Mouse (Mus musculus) kidney, adult 2 months (tissue): ENCODE measurements around the gene Celsr3. TPM values are rescaled to one million over a fixed set of nuclear protein-coding genes. Genes with fewer than 3 reads are reported as not detected.

Source experiments
- DNase-seq: peaks from one replicate; pipeline ENCODE4 v3.0.0; 2021
- H3K27ac ChIP-seq: fragments of 200-500 bp; 2 replicates; pipeline ENCODE4 v1.5.1; 2012; ENCODE audit warnings: low read depth, low read length, control low read depth, inconsistent platforms; ENCODE audit not compliant: insufficient read depth
- H3K27me3 ChIP-seq: fragments of 200-500 bp; replicated peaks from 2 replicates; pipeline ENCODE4 v1.6.1; 2012; ENCODE audit warnings: mild to moderate bottlenecking, moderate library complexity, low read length, inconsistent platforms; ENCODE audit not compliant: control insufficient read depth, insufficient read depth
- H3K36me3 ChIP-seq: fragments of 200-500 bp; 2 replicates; pipeline ENCODE4 v1.6.1; 2012; ENCODE audit warnings: mild to moderate bottlenecking, moderate library complexity, low read length, inconsistent platforms; ENCODE audit not compliant: control insufficient read depth, insufficient read depth
- H3K4me1 ChIP-seq: fragments of 200-500 bp; 2 replicates; pipeline ENCODE4 v1.6.1; 2011; ENCODE audit warnings: low read length; ENCODE audit not compliant: control insufficient read depth, insufficient read depth
- H3K4me3 ChIP-seq: fragments of 200-500 bp; 2 replicates; pipeline ENCODE4 v1.5.1; 2011; ENCODE audit warnings: mild to moderate bottlenecking, low read depth, low read length, control low read depth; ENCODE audit not compliant: insufficient read depth
- CTCF ChIP-seq: fragments of 200-500 bp; conservative IDR thresholded peaks from 2 replicates; pipeline ENCODE4 v1.5.1; 2011; ENCODE audit warnings: low read depth, mild to moderate bottlenecking, control low read depth, low read length, moderate library complexity, mixed read lengths; ENCODE audit not compliant: insufficient read depth, insufficient read length
- POLR2A ChIP-seq: fragments of 200-500 bp; IDR thresholded peaks from one replicate; pipeline ENCODE4 v1.6.1; 2011; ENCODE audit warnings: low read depth, low read length, control low read depth
- WGBS: fragments of 180-500 bp; shearing (Covaris S2); methylation state at CpG from one replicate; pipeline ENCODE4 v1.1.7; 2018; 5-methylcytosine and 5-hydroxymethylcytosine counted together
- polyA plus RNA-seq: library from polyadenylated mRNA; depleted of rRNA; stranded (reverse); fragments of >200 nt; gene quantifications from 2 replicates; pipeline ENCODE4 v1.2.3, GENCODE M21; 2012

The Celsr3 gene
- polyA plus RNA-seq, 1 experiment, result 0.19 TPM

- H3K36me3 ChIP-seq, result peaks cover 6% of the 10 kb centered on the region; the same call in 1 of the 2 replicates
- peak; percentile 82 for DNase-seq
- TF ChIP-seq POLR2A, result no peak
- TF ChIP-seq CTCF, result no peak
- 28% methylated on average over 2 of the region's 2 CpGs for WGBS
- H3K27ac ChIP-seq, result peak overlapping the region; percentile 91
- no peaks in the 10 kb centered on the region for H3K27me3 ChIP-seq
- H3K4me1 ChIP-seq, result peaks cover 46% of the 10 kb centered on the region
- H3K4me3 ChIP-seq, result no peak overlapping the region
These were observed 30.8 kb upstream of the Celsr3 start for GRCm38 (mm10) chr9:108795281-108795680.

GRCm38 (mm10) chr9:108795762-108796161 lies 30.4 kb upstream of the Celsr3 start:
- DNase-seq, result peak; percentile 90

GRCm38 (mm10) chr9:108796351-108796981 lies 29.7 kb upstream of the Celsr3 start:
- H3K27me3 ChIP-seq, result no peaks in the 10 kb centered on the region
- H3K4me1 ChIP-seq, result peaks cover 38% of the 10 kb centered on the region
- no peak for TF ChIP-seq CTCF
- no peak for TF ChIP-seq POLR2A
- H3K36me3 ChIP-seq, result peaks cover 8% of the 10 kb centered on the region; the same call in 1 of the 2 replicates
- 44% methylated on average over 4 of the region's 4 CpGs for WGBS
- DNase-seq, result peak; percentile 44
- peak overlapping the region; percentile 54 for H3K4me3 ChIP-seq
- peak overlapping the region; percentile 50 for H3K27ac ChIP-seq

More at GRCm38 (mm10) chr9:108795762-108796161, 30.4 kb upstream of the Celsr3 start:
- Histone ChIP-seq H3K4me3 (peak overlapping the region; percentile 54), H3K27me3 (no peaks in the 10 kb centered on the region), H3K27ac (peak overlapping the region; percentile 50), H3K36me3 (peaks cover 6% of the 10 kb centered on the region; the same call in 1 of the 2 replicates), H3K4me1 (peaks cover 43% of the 10 kb centered on the region)
- TF ChIP-seq CTCF (no peak), POLR2A (no peak)
- WGBS, result 15% methylated on average over 11 of the region's 11 CpGs

GRCm38 (mm10) chr9:108797477-108797876 lies 28.6 kb upstream of the Celsr3 start:
- H3K27ac ChIP-seq, result peak overlapping the region; percentile 18
- H3K4me1 ChIP-seq, result peaks cover 30% of the 10 kb centered on the region

GRCm38 (mm10) chr9:108798508-108799075 lies 27.5 kb upstream of the Celsr3 start:
- peaks cover 19% of the 10 kb centered on the region; the same call in 1 of the 2 replicates for H3K4me1 ChIP-seq
- H3K36me3 ChIP-seq, result peaks cover 8% of the 10 kb centered on the region; the same call in 1 of the 2 replicates
- H3K4me3 ChIP-seq, result no peak overlapping the region
- peak overlapping the region; percentile 26; the same call in 1 of the 2 replicates for H3K27ac ChIP-seq
- TF ChIP-seq CTCF (no peak), POLR2A (no peak)
- H3K27me3 ChIP-seq, result no peaks in the 10 kb centered on the region
- WGBS, result 67% methylated on average over 5 of the region's 5 CpGs
- no peak for DNase-seq

More at GRCm38 (mm10) chr9:108797477-108797876, 28.6 kb upstream of the Celsr3 start:
- H3K27me3 ChIP-seq, result no peaks in the 10 kb centered on the region
- WGBS, result 63% methylated on average over 7 of the region's 7 CpGs
- DNase-seq, result no peak
- H3K4me3 ChIP-seq, result peak overlapping the region; percentile 18
- peaks cover 8% of the 10 kb centered on the region; the same call in 1 of the 2 replicates for H3K36me3 ChIP-seq
- TF ChIP-seq POLR2A (no peak), CTCF (no peak)

- WGBS, result 67% methylated on average over 3 of the region's 3 CpGs
- Histone ChIP-seq H3K4me3 (no peak overlapping the region), H3K36me3 (peaks cover 8% of the 10 kb centered on the region; the same call in 1 of the 2 replicates), H3K4me1 (peaks cover 12% of the 10 kb centered on the region; the same call in 1 of the 2 replicates), H3K27ac (no peak overlapping the region), H3K27me3 (no peaks in the 10 kb centered on the region)
- no peak for DNase-seq
- no peak for TF ChIP-seq POLR2A
- TF ChIP-seq CTCF, result 0 out of 2 replicates have a peak, but pooled peaks have one; percentile 9
These were observed 26.6 kb upstream of the Celsr3 start for GRCm38 (mm10) chr9:108799564-108799963.

- TF ChIP-seq CTCF, result no peak
- no peak for TF ChIP-seq POLR2A
- Histone ChIP-seq H3K27me3 (no peaks in the 10 kb centered on the region), H3K36me3 (0 out of 2 replicates have a peak, but pooled peaks cover 3% of the 10 kb centered on the region), H3K27ac (no peak overlapping the region), H3K4me3 (no peak overlapping the region), H3K4me1 (no peaks in the 10 kb centered on the region; the same call in 1 of the 2 replicates)
- DNase-seq, result no peak
- 88% methylated on average over 8 of the region's 8 CpGs for WGBS
These were observed 20.4 kb upstream of the Celsr3 start for GRCm38 (mm10) chr9:108805768-108806167.
